Comparison of ENCODE assay signal across 13 mouse cellular contexts in the genomic region with DNA sequence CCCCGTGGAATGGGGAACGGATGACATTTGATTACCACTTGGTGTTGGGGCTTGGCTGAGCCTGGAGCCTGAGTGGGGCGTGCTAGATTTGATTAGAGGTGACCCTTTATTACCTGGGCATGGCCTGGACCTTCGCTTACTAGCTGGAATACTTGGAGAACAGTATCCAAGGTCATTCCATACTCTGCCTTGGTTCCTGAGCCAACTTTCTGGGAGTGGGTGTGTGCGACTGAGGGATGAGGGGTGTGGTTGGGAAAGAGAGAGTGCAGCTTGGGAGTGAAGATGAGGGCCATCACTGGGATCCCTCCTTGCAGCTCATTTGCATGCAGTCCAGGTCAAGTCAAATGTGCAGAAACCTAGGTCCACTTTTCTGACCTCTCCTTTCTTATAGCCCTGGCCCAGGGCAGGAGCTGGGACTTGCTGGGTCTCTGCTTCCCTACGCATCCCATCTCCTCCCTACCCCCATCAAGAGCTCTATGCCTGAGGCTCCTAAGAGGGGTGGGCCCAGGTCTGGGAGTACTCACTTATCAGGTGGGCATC. TPM values are rescaled to one million over a fixed set of nuclear protein-coding genes. Genes with fewer than 3 reads are reported as not detected.
A peak's percentile ranks its signal among the peaks of the same experiment; 100 is the strongest.
DNase-seq lines count a peak whose midpoint lies in the region; ATAC-seq and TF ChIP-seq lines count a peak whose summit lies in the region.
"Had no signal": no experiment of that assay in that cellular context is flagged by ENCODE, and none has a peak within 500 bp of the region (broad histone marks: within the 10 kb centered on the region; RNA-seq: fewer than 3 reads in every experiment).

No protein-coding gene starts in this region.

- H3K4me3 ChIP-seq in kidney, embryonic 14.5 days (ENCODE audit: low read length): 0 out of 2 replicates have a peak overlapping the region, but pooled peaks have one; percentile 45
- 0 out of 2 replicates have a peak overlapping the region, but pooled peaks have one; percentile 8 for H3K4me3 ChIP-seq in forebrain, embryonic 12.5 days (replicated peaks)
- H3K4me3 ChIP-seq in hindbrain, embryonic 14.5 days (replicated peaks; ENCODE audit: low read length): peak overlapping the region; percentile 70
- H3K4me3 ChIP-seq in midbrain, postnatal 0 days (ENCODE audit: low read depth, low read length): peak overlapping the region; percentile 69
- H3K4me3 ChIP-seq in intestine, embryonic 16.5 days (ENCODE audit: low read length): no peak overlapping the region
- H3K4me3 ChIP-seq: myocyte had no signal

- H3K9me3 ChIP-seq in kidney, embryonic 14.5 days (ENCODE audit: control insufficient read depth, low read length): no peaks in the 10 kb centered on the region
- no peaks in the 10 kb centered on the region for H3K9me3 ChIP-seq in forebrain, embryonic 12.5 days
- no peaks in the 10 kb centered on the region for H3K9me3 ChIP-seq in hindbrain, embryonic 14.5 days (ENCODE audit: control insufficient read depth, low read length)
- H3K9me3 ChIP-seq in midbrain, postnatal 0 days (ENCODE audit: low read length): no peaks in the 10 kb centered on the region
- no peaks in the 10 kb centered on the region for H3K9me3 ChIP-seq in intestine, embryonic 16.5 days (ENCODE audit: control insufficient read depth, low read length)
- H3K9me3 ChIP-seq: intestine, embryonic 15.5 days had no signal

- no peak for TF ChIP-seq CTCF in midbrain, postnatal 0 days (IDR thresholded peaks at IDR 0.05)

- no peak for DNase-seq in kidney, postnatal 14 days
- no peak for DNase-seq in hindbrain, embryonic 14.5 days (ENCODE audit: low spot score)
- no peak for DNase-seq in midbrain, postnatal 0 days (ENCODE audit: low spot score)
- DNase-seq in embryo, embryonic 10.5 days (ENCODE audit: low spot score): no peak
- DNase-seq in heart, postnatal 10 days: no peak
- DNase-seq: kidney, postnatal 25 days; lung, adult 2 months; thymus, postnatal 14 days had no signal

- intact Hi-C loops in heart, postnatal 10 days (cut with DNase I): loop anchor here (5.0 kb wide), 1 partner anchor 124 kb away; no protein-coding TSS in a partner anchor

- no peaks in the 10 kb centered on the region for H3K36me3 ChIP-seq in kidney, embryonic 14.5 days (ENCODE audit: control insufficient read depth, insufficient read depth, low read length)
- H3K36me3 ChIP-seq in forebrain, embryonic 12.5 days (replicated peaks): no peaks in the 10 kb centered on the region
- no peaks in the 10 kb centered on the region; the same call in 1 of the 2 replicates for H3K36me3 ChIP-seq in hindbrain, embryonic 14.5 days (replicated peaks; ENCODE audit: control insufficient read depth, insufficient read depth)
- H3K36me3 ChIP-seq in midbrain, postnatal 0 days (ENCODE audit: insufficient read depth, low read length): no peaks in the 10 kb centered on the region
- no peaks in the 10 kb centered on the region for H3K36me3 ChIP-seq in intestine, embryonic 16.5 days (ENCODE audit: control insufficient read depth, insufficient read depth, low read length)
- H3K36me3 ChIP-seq: intestine, embryonic 15.5 days had no signal

- H3K9ac ChIP-seq in kidney, embryonic 14.5 days (ENCODE audit: low read depth, low read length): no peak overlapping the region
- H3K9ac ChIP-seq in forebrain, embryonic 12.5 days: no peak overlapping the region
- no peak overlapping the region; the same call in 1 of the 2 replicates for H3K9ac ChIP-seq in hindbrain, embryonic 14.5 days
- H3K9ac ChIP-seq in midbrain, postnatal 0 days (replicated peaks; ENCODE audit: low read length, poor library complexity, severe bottlenecking): 0 out of 2 replicates have a peak overlapping the region, but pooled peaks have one; percentile 4
- H3K9ac ChIP-seq in intestine, embryonic 16.5 days (ENCODE audit: low read depth, low read length): no peak overlapping the region

- H3K27me3 ChIP-seq in kidney, embryonic 14.5 days (ENCODE audit: control insufficient read depth, insufficient read depth, low read length): no peaks in the 10 kb centered on the region
- peaks cover 34% of the 10 kb centered on the region for H3K27me3 ChIP-seq in forebrain, embryonic 12.5 days
- H3K27me3 ChIP-seq in hindbrain, embryonic 14.5 days (ENCODE audit: control insufficient read depth, insufficient read depth, low read length): peaks cover 10% of the 10 kb centered on the region; the same call in 1 of the 2 replicates
- no peaks in the 10 kb centered on the region for H3K27me3 ChIP-seq in midbrain, postnatal 0 days (ENCODE audit: insufficient read depth, low read length)
- H3K27me3 ChIP-seq in intestine, embryonic 16.5 days (replicated peaks; ENCODE audit: control insufficient read depth, insufficient read depth, low read length): peaks cover 18% of the 10 kb centered on the region; the same call in 1 of the 2 replicates

- WGBS in kidney, embryonic 14.5 days: 70% methylated on average over 6 of the region's 6 CpGs
- WGBS in forebrain, embryonic 12.5 days: 73% methylated on average over 6 of the region's 6 CpGs
- 80% methylated on average over 6 of the region's 6 CpGs for WGBS in hindbrain, embryonic 14.5 days
- WGBS in midbrain, postnatal 0 days: 81% methylated on average over 6 of the region's 6 CpGs
- WGBS in intestine, embryonic 16.5 days: 69% methylated on average over 6 of the region's 6 CpGs

- ATAC-seq in kidney, embryonic 14.5 days (ENCODE audit: low FRiP score, low TSS enrichment): no peak
- no peak for ATAC-seq in forebrain, embryonic 12.5 days (ENCODE audit: low FRiP score)
- no peak for ATAC-seq in hindbrain, embryonic 14.5 days (ENCODE audit: low FRiP score)
- ATAC-seq in midbrain, postnatal 0 days (ENCODE audit: low FRiP score): no peak
- no peak for ATAC-seq in intestine, embryonic 16.5 days
- ATAC-seq: intestine, embryonic 15.5 days had no signal

- H3K27ac ChIP-seq in kidney, embryonic 14.5 days (ENCODE audit: low read depth, low read length): no peak overlapping the region
- H3K27ac ChIP-seq in forebrain, embryonic 12.5 days: no peak overlapping the region
- no peak overlapping the region for H3K27ac ChIP-seq in hindbrain, embryonic 14.5 days
- H3K27ac ChIP-seq in midbrain, postnatal 0 days (ENCODE audit: low read depth, low read length): no peak overlapping the region
- no peak overlapping the region for H3K27ac ChIP-seq in intestine, embryonic 16.5 days (ENCODE audit: low read length)
- H3K27ac ChIP-seq: intestine, embryonic 15.5 days had no signal

- no peak overlapping the region for H3K4me2 ChIP-seq in kidney, embryonic 14.5 days (replicated peaks; ENCODE audit: low read depth, low read length)
- 0 out of 2 replicates have a peak overlapping the region, but pooled peaks have one; percentile 10 for H3K4me2 ChIP-seq in forebrain, embryonic 12.5 days
- H3K4me2 ChIP-seq in hindbrain, embryonic 14.5 days (replicated peaks): peak overlapping the region; percentile 90
- peak overlapping the region; percentile 83 for H3K4me2 ChIP-seq in midbrain, postnatal 0 days (ENCODE audit: low read depth, low read length, poor library complexity, severe bottlenecking)
- no peak overlapping the region for H3K4me2 ChIP-seq in intestine, embryonic 16.5 days (ENCODE audit: low read depth, low read length)

- H3K4me1 ChIP-seq in kidney, embryonic 14.5 days (ENCODE audit: control insufficient read depth, insufficient read depth, low read length): peaks cover 26% of the 10 kb centered on the region; the same call in 1 of the 2 replicates
- H3K4me1 ChIP-seq in forebrain, embryonic 12.5 days: peaks cover 25% of the 10 kb centered on the region
- peaks cover 26% of the 10 kb centered on the region for H3K4me1 ChIP-seq in hindbrain, embryonic 14.5 days (replicated peaks; ENCODE audit: control insufficient read depth, insufficient read depth, low read length)
- peaks cover 15% of the 10 kb centered on the region; the same call in 1 of the 2 replicates for H3K4me1 ChIP-seq in midbrain, postnatal 0 days (ENCODE audit: insufficient read depth, low read length)
- peaks cover 24% of the 10 kb centered on the region for H3K4me1 ChIP-seq in intestine, embryonic 16.5 days (ENCODE audit: control insufficient read depth, insufficient read depth, low read length)

RNA-seq across cellular contexts. Expression of a gene that starts 8.1 kb away (rescaled TPM):
- 71.9 and 90.2 TPM in 2 replicates for polyA plus RNA-seq in kidney, embryonic 14.5 days (2014; fragmentation: Nextera tagmentation; extraction: Ambion mirVana)
- polyA plus RNA-seq in forebrain, embryonic 12.5 days (2016; fragmentation: Nextera tagmentation; extraction: Ambion mirVana): 18.8 and 24.2 TPM in 2 replicates
- 61.0 and 62.2 TPM in 2 replicates for polyA plus RNA-seq in hindbrain, embryonic 14.5 days (2014; fragmentation: Nextera tagmentation; extraction: Ambion mirVana)
- 91.4 and 94.8 TPM in 2 replicates for total RNA-seq in midbrain, postnatal 0 days (2014; rRNA removed)
- polyA plus RNA-seq in midbrain, postnatal 0 days (2015; fragmentation: Nextera tagmentation; extraction: Ambion mirVana): 68.1 and 75.7 TPM in 2 replicates
- polyA plus RNA-seq in intestine, embryonic 16.5 days (2015; fragmentation: Nextera tagmentation; extraction: Ambion mirVana): 58.2 and 59.2 TPM in 2 replicates
- total RNA-seq in heart, postnatal 10 days (2021): 10 to 100 TPM; 37.3 to 38.9 TPM

RNA-seq across cellular contexts. Expression of a gene that starts 8.3 kb away (rescaled TPM):
- 77.9 and 85.5 TPM in 2 replicates for polyA plus RNA-seq in kidney, embryonic 14.5 days (2014; fragmentation: Nextera tagmentation; extraction: Ambion mirVana)
- polyA plus RNA-seq in forebrain, embryonic 12.5 days (2016; fragmentation: Nextera tagmentation; extraction: Ambion mirVana): 69.8 and 78.4 TPM in 2 replicates
- 81.9 and 93.0 TPM in 2 replicates for polyA plus RNA-seq in hindbrain, embryonic 14.5 days (2014; fragmentation: Nextera tagmentation; extraction: Ambion mirVana)
- total RNA-seq in midbrain, postnatal 0 days (2014; rRNA removed): 27.0 and 28.9 TPM in 2 replicates
- 77.9 and 78.5 TPM in 2 replicates for polyA plus RNA-seq in midbrain, postnatal 0 days (2015; fragmentation: Nextera tagmentation; extraction: Ambion mirVana)
- polyA plus RNA-seq in intestine, embryonic 16.5 days (2015; fragmentation: Nextera tagmentation; extraction: Ambion mirVana): 50.9 and 57.1 TPM in 2 replicates
- total RNA-seq in heart, postnatal 10 days (2021): 10 to 100 TPM; 59.8 to 65.5 TPM

RNA-seq across cellular contexts. Expression of a gene that starts 16.0 kb away (rescaled TPM):
- 93.2 and 108 TPM in 2 replicates for polyA plus RNA-seq in kidney, embryonic 14.5 days (2014; fragmentation: Nextera tagmentation; extraction: Ambion mirVana)
- polyA plus RNA-seq in forebrain, embryonic 12.5 days (2016; fragmentation: Nextera tagmentation; extraction: Ambion mirVana): 13.9 and 18.2 TPM in 2 replicates
- polyA plus RNA-seq in hindbrain, embryonic 14.5 days (2014; fragmentation: Nextera tagmentation; extraction: Ambion mirVana): 47.0 and 50.4 TPM in 2 replicates
- 46.4 and 52.9 TPM in 2 replicates for total RNA-seq in midbrain, postnatal 0 days (2014; rRNA removed)
- 13.6 and 15.0 TPM in 2 replicates for polyA plus RNA-seq in midbrain, postnatal 0 days (2015; fragmentation: Nextera tagmentation; extraction: Ambion mirVana)
- polyA plus RNA-seq in intestine, embryonic 16.5 days (2015; fragmentation: Nextera tagmentation; extraction: Ambion mirVana): 30.6 and 30.8 TPM in 2 replicates
- total RNA-seq in heart, postnatal 10 days (2021): 100 to 1,000 TPM; 297 to 312 TPM

RNA-seq across cellular contexts. Expression of a gene that starts 22.3 kb away (rescaled TPM):
- 13.1 and 13.4 TPM in 2 replicates for polyA plus RNA-seq in kidney, embryonic 14.5 days (2014; fragmentation: Nextera tagmentation; extraction: Ambion mirVana)
- polyA plus RNA-seq in forebrain, embryonic 12.5 days (2016; fragmentation: Nextera tagmentation; extraction: Ambion mirVana): 4.0 and 4.3 TPM in 2 replicates
- 3.7 and 8.1 TPM in 2 replicates for polyA plus RNA-seq in hindbrain, embryonic 14.5 days (2014; fragmentation: Nextera tagmentation; extraction: Ambion mirVana)
- 4.0 and 5.3 TPM in 2 replicates for total RNA-seq in midbrain, postnatal 0 days (2014; rRNA removed)
- polyA plus RNA-seq in midbrain, postnatal 0 days (2015; fragmentation: Nextera tagmentation; extraction: Ambion mirVana): 5.3 and 5.9 TPM in 2 replicates
- polyA plus RNA-seq in intestine, embryonic 16.5 days (2015; fragmentation: Nextera tagmentation; extraction: Ambion mirVana): 19.3 and 21.0 TPM in 2 replicates
- 10 to 100 TPM; 23.2 to 26.1 TPM for total RNA-seq in heart, postnatal 10 days (2021)

RNA-seq across cellular contexts. Expression of a gene that starts 28.2 kb away (rescaled TPM):
- 27.4 and 31.9 TPM in 2 replicates for polyA plus RNA-seq in kidney, embryonic 14.5 days (2014; fragmentation: Nextera tagmentation; extraction: Ambion mirVana)
- 16.2 and 18.3 TPM in 2 replicates for polyA plus RNA-seq in forebrain, embryonic 12.5 days (2016; fragmentation: Nextera tagmentation; extraction: Ambion mirVana)
- polyA plus RNA-seq in hindbrain, embryonic 14.5 days (2014; fragmentation: Nextera tagmentation; extraction: Ambion mirVana): 15.3 and 18.4 TPM in 2 replicates
- total RNA-seq in midbrain, postnatal 0 days (2014; rRNA removed): 6.5 and 7.0 TPM in 2 replicates
- polyA plus RNA-seq in midbrain, postnatal 0 days (2015; fragmentation: Nextera tagmentation; extraction: Ambion mirVana): 22.2 and 24.5 TPM in 2 replicates
- polyA plus RNA-seq in intestine, embryonic 16.5 days (2015; fragmentation: Nextera tagmentation; extraction: Ambion mirVana): 45.5 and 45.7 TPM in 2 replicates
- 100 to 1,000 TPM; 244 to 353 TPM for total RNA-seq in heart, postnatal 10 days (2021)

Comparison
In these comparisons a context has a peak if more than half of its experiments do, and no peak if none do; other contexts are left out.
1. H3K4me2 ChIP-seq: peak in forebrain, embryonic 12.5 days (single experiment), hindbrain, embryonic 14.5 days (single experiment) and midbrain, postnatal 0 days (single experiment); none in kidney, embryonic 14.5 days (single experiment) and intestine, embryonic 16.5 days (single experiment).